ENCODE assay signal across 8 mouse cellular contexts in genomic region chr12:87471964-87472786, GRCm38 (mm10). TPM values are rescaled to one million over a fixed set of nuclear protein-coding genes. Genes with fewer than 3 reads are reported as not detected.
DNase-seq lines count a peak whose midpoint lies in the region; ATAC-seq and TF ChIP-seq lines count a peak whose summit lies in the region.

Snw1 (minus strand) TSS chr12:87472274.

- H3K4me2 ChIP-seq in forebrain, embryonic 15.5 days (replicated peaks): peak within 1 kb of the TSS; percentile 43

- peak; percentile 93 for DNase-seq in ES-E14 (ENCODE audit: low read depth, low spot score)
- peak; percentile 94 for DNase-seq in cerebellum, adult 11-12 months
- DNase-seq in heart, postnatal 25 days (ENCODE audit: low spot score): peak; percentile 90
- DNase-seq in layer of hippocampus, adult 18-20 months (ENCODE audit: low spot score in 2 of 2): peak; percentile 93 to 97
- DNase-seq in lung, adult 2 months: peak; percentile 88
- peak; percentile 89 to 94 for DNase-seq in thymus, adult 18-20 months

- peaks cover 9% of the 10 kb centered on the region for H3K36me3 ChIP-seq in ES-E14 (ENCODE audit: control insufficient read depth, insufficient read depth, low read length, poor library complexity, severe bottlenecking)
- H3K36me3 ChIP-seq in forebrain, embryonic 15.5 days: peaks cover 14% of the 10 kb centered on the region

- peak; percentile 96 for TF ChIP-seq POLR2A in lung, adult 2 months (IDR thresholded peaks at IDR 0.05; ENCODE audit: borderline replicate concordance, extremely low read depth, low read depth, low read length)

- peak within 1 kb of the TSS; percentile 76 to 90 for H3K4me3 ChIP-seq in ES-E14 (ENCODE audit: insufficient read depth in 1 of 2, low read depth in 1 of 2, low read length in 2 of 2, poor library complexity in 1 of 2, severe bottlenecking in 1 of 2)
- peak within 1 kb of the TSS; percentile 62 for H3K4me3 ChIP-seq in forebrain, embryonic 15.5 days
- peak within 1 kb of the TSS; percentile 98 for H3K4me3 ChIP-seq in lung, adult 2 months (replicated peaks; ENCODE audit: extremely low read depth, low read depth, low read length)

- H3K27ac ChIP-seq in ES-E14 (ENCODE audit: insufficient read depth, low read depth, low read length, poor library complexity, severe bottlenecking): peak within 1 kb of the TSS; percentile 73
- peak within 1 kb of the TSS; percentile 88 for H3K27ac ChIP-seq in forebrain, embryonic 15.5 days (replicated peaks)

- H3K9ac ChIP-seq in ES-E14 (ENCODE audit: insufficient read depth, low read depth, low read length, poor library complexity, severe bottlenecking): peak within 1 kb of the TSS; percentile 94
- H3K9ac ChIP-seq in forebrain, embryonic 15.5 days (replicated peaks): peak within 1 kb of the TSS; percentile 75

- no peaks in the 10 kb centered on the region for H3K27me3 ChIP-seq in forebrain, embryonic 15.5 days

- intact Hi-C loops in heart, postnatal 25 days (cut with DNase I): loop anchor here (2.0 kb wide), 1 partner anchor 27 kb away; the partner anchor contains the start of gene Alkbh1

- peaks cover 0 to 5% of the 10 kb centered on the region in 2 experiments; a peak in 1 of 4 replicates for H3K4me1 ChIP-seq in ES-E14 (ENCODE audit: control insufficient read depth in 2 of 2, insufficient read depth in 2 of 2, low read length in 2 of 2, poor library complexity in 1 of 2)
- H3K4me1 ChIP-seq in forebrain, embryonic 15.5 days: peaks cover 16% of the 10 kb centered on the region
- H3K4me1 ChIP-seq in lung, adult 2 months (ENCODE audit: control insufficient read depth, insufficient read depth, low read length): peaks cover 6% of the 10 kb centered on the region

- in situ Hi-C loops in ES-E14 (cut with MboI; ENCODE audit: low sequenced_read_pairs in 2 of 2, unreplicated experiment in 2 of 2): no loop called here

- ATAC-seq in forebrain, embryonic 15.5 days (replicated peaks): peak; percentile 98
- ATAC-seq in neutrophil, adult 5-6 weeks (ENCODE audit: extremely low read depth, insufficient number of reproducible peaks, low FRiP score, poor library complexity, severe bottlenecking): peak; percentile 94

- WGBS in forebrain, embryonic 15.5 days: 3% methylated on average over 45 of the region's 45 CpGs
- WGBS in lung, adult 2 months: 3% methylated on average over 45 of the region's 45 CpGs

- no peaks in the 10 kb centered on the region for H3K9me3 ChIP-seq in ES-E14 (ENCODE audit: control insufficient read depth, insufficient read depth, low read depth, low read length)
- no peaks in the 10 kb centered on the region for H3K9me3 ChIP-seq in forebrain, embryonic 15.5 days

- no peak for TF ChIP-seq CTCF in lung, adult 2 months (IDR thresholded peaks at IDR 0.05; ENCODE audit: insufficient read depth, low read length)

TF ChIP-seq in ES-E14, 5 proteins besides CTCF, POLR2A, EP300 and RAD21:
- no peak for TF ChIP-seq ZNF384 (IDR thresholded peaks at IDR 0.05; ENCODE audit: low read depth, low read length)
- TF ChIP-seq MAFK (IDR thresholded peaks at IDR 0.05; ENCODE audit: insufficient read depth, low read depth, low read length): no peak
- peak; percentile 100 for TF ChIP-seq HCFC1 (IDR thresholded peaks at IDR 0.05; ENCODE audit: borderline replicate concordance, insufficient read depth, low read length)
- TF ChIP-seq ZC3H11A (IDR thresholded peaks at IDR 0.05; ENCODE audit: borderline replicate concordance, low read depth, low read length): peak; percentile 9; the same call in 1 of the 2 replicates
- peak; percentile 54; the same call in 1 of the 2 replicates for TF ChIP-seq CHD2 (IDR thresholded peaks at IDR 0.05; ENCODE audit: low read depth, low read length)
TF ChIP-seq in ES-E14: peak in this region for 3.

RNA-seq across cellular contexts. Expression of gene Snw1, which starts in this region (rescaled TPM):
- 70.3 and 85.1 TPM in 2 replicates for total RNA-seq in ES-E14 (2012; rRNA removed)
- 127 and 128 TPM in 2 replicates for polyA plus RNA-seq in forebrain, embryonic 15.5 days (2015; fragmentation: Nextera tagmentation; extraction: Ambion mirVana)
- 10 to 100 TPM; 41.6 to 44.4 TPM for total RNA-seq in heart, postnatal 25 days (2021)
- total RNA-seq in layer of hippocampus, adult 18-20 months (2021): 10 to 100 TPM; 62.3 to 68.8 TPM
- polyA plus RNA-seq in lung, adult 2 months (2012; rRNA removed): 7.0 and 11.0 TPM in 2 replicates
- 120 and 127 TPM in 2 replicates for total RNA-seq in neutrophil, adult 5-6 weeks (2017)

Comparison
In these comparisons a context has a peak if more than half of its experiments do, and no peak if none do; other contexts are left out.
1. Peak in every context shown above with its lines: DNase-seq, ATAC-seq, H3K4me3 ChIP-seq and H3K27ac ChIP-seq.
2. RNA of gene Snw1 (polyA plus RNA-seq): 127 to 128 TPM in forebrain, embryonic 15.5 days; 7.0 to 11.0 TPM in lung, adult 2 months; every median in the first group is over 10 times any median in the second.